Mouse (Mus musculus) retina, postnatal 1 day (tissue): ENCODE data around the gene Gdf15.

Experiments used
- DNase-seq: peaks from one replicate; pipeline ENCODE4 v3.0.0-alpha.2; 2012

Gene Gdf15

GRCm38 (mm10) chr8:70656193-70656790 is 24.0 kb upstream of the Gdf15 start:
- no peak for DNase-seq

GRCm38 (mm10) chr8:70655469-70655868 is 23.2 kb upstream of the Gdf15 start:
- no peak for DNase-seq

GRCm38 (mm10) chr8:70654121-70654520 is 21.9 kb upstream of the Gdf15 start:
- no peak for DNase-seq

- DNase-seq, result peak; percentile 54
Measured at GRCm38 (mm10) chr8:70653226-70653625, 21.0 kb upstream of the Gdf15 start.

- DNase-seq, result no peak
Measured at GRCm38 (mm10) chr8:70650351-70650750, 18.1 kb upstream of the Gdf15 start.

- DNase-seq, result peak; percentile 91
Measured at GRCm38 (mm10) chr8:70649324-70649723, 17.1 kb upstream of the Gdf15 start.

- no peak for DNase-seq
Measured at GRCm38 (mm10) chr8:70648921-70649320, 16.7 kb upstream of the Gdf15 start.

GRCm38 (mm10) chr8:70648164-70648442 is 15.8 kb upstream of the Gdf15 start:
- DNase-seq, result no peak

- no peak for DNase-seq
Measured at GRCm38 (mm10) chr8:70647343-70648163, 15.3 kb upstream of the Gdf15 start.

- no peak for DNase-seq
Measured at GRCm38 (mm10) chr8:70646775-70647174, 14.5 kb upstream of the Gdf15 start.

- no peak for DNase-seq
Measured at GRCm38 (mm10) chr8:70646369-70646768, 14.1 kb upstream of the Gdf15 start.

GRCm38 (mm10) chr8:70645501-70646224 is 13.4 kb upstream of the Gdf15 start:
- DNase-seq, result no peak

- peak; percentile 45 for DNase-seq
Measured at GRCm38 (mm10) chr8:70644065-70644464, 11.8 kb upstream of the Gdf15 start.

- DNase-seq, result no peak
Measured at GRCm38 (mm10) chr8:70643019-70643418, 10.8 kb upstream of the Gdf15 start.

GRCm38 (mm10) chr8:70638752-70639151 is 6.5 kb upstream of the Gdf15 start:
- no peak for DNase-seq

- DNase-seq, result no peak
Measured at GRCm38 (mm10) chr8:70636838-70637237, 4.6 kb upstream of the Gdf15 start.

- DNase-seq, result no peak
Measured at GRCm38 (mm10) chr8:70635527-70635926, 3.3 kb upstream of the Gdf15 start.

- peak; percentile 70 for DNase-seq
Measured at GRCm38 (mm10) chr8:70634066-70634465, 1.8 kb upstream of the Gdf15 start.

GRCm38 (mm10) chr8:70631436-70631835 is 820 bp downstream of the Gdf15 start:
- peak; percentile 82 for DNase-seq

- DNase-seq, result peak; percentile 77
Measured at GRCm38 (mm10) chr8:70630532-70631381, 1.5 kb downstream of the Gdf15 start.

- peak; percentile 94 for DNase-seq
Measured at GRCm38 (mm10) chr8:70629574-70630531, 2.4 kb downstream of the Gdf15 start.

GRCm38 (mm10) chr8:70628986-70629490 is 3.2 kb downstream of the Gdf15 start:
- peak; percentile 31 for DNase-seq
